Mouse (Mus musculus): ENCODE data around the gene Ssr1. TPM values are rescaled to one million over a fixed set of nuclear protein-coding genes. Genes with fewer than 3 reads are reported as not detected.

Gene Ssr1
- polyA plus RNA-seq, 1 experiment from 2014 or later = 158 TPM

DNA sequence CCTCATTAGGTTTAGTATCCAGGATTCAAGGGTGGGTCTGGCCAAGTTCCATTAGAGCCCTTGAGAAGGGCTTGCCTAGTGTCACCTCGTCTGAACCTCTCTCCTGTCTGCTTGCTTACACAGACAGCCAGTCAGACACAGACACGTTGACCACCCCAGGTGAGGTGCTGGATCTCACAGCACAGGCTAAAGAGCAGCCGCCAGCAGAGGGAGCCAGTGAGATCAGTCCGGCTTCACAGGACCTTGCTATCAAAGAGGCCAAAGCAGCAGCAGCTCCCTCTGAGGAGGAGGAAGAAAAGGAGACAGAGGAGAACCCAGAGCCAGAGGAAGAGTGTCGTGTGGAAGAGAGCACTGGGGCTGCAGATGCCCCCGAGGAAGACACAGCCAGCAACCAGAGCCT is 47.3 kb downstream of the Ssr1 start:
- H3K4me2 ChIP-seq = no peak overlapping the region
- H3K27me3 ChIP-seq (ENCODE audit: insufficient read depth, low read length) = no peaks in the 10 kb centered on the region
- DNase-seq (peak; percentile 89), ATAC-seq (ENCODE audit: insufficient read depth) (peak; percentile 56; the same call in 1 of the 2 replicates)
- H3K4me1 ChIP-seq (ENCODE audit: insufficient read depth) = peaks cover 4% of the 10 kb centered on the region; the same call in 1 of the 2 replicates
- H3K4me3 ChIP-seq (ENCODE audit: low read depth, low read length) = no peak overlapping the region
- H3K9ac ChIP-seq = no peak overlapping the region
- peaks cover 52% of the 10 kb centered on the region for H3K36me3 ChIP-seq (ENCODE audit: insufficient read depth)
- peak; percentile 86 for TF ChIP-seq CTCF (IDR thresholded peaks at IDR 0.05; ENCODE audit: low read depth)
- H3K9me3 ChIP-seq (ENCODE audit: low read depth, low read length) = no peaks in the 10 kb centered on the region
- no peak overlapping the region for H3K27ac ChIP-seq (ENCODE audit: low read depth)
- 21% methylated on average over 6 of the region's 6 CpGs for WGBS

DNA sequence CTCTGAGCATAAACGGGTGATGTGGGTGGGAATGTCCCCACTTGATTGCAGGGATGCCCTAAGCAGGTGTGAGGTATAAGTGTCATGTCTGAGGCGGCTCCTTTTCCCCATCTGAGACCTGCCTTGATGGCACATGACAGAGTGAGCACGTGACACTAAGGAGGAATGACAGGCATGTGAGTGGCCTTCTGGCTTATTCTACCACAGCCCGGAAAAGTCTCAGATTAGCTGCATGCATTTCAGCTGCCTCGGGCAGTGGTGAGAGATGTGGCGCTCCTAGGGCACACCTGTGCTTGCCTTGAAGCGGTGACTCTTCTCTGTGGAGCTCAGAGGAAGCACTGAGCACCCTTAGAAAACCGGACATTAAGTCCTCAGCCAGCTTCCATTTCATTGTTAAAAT is 48.6 kb downstream of the Ssr1 start:
- Histone ChIP-seq H3K4me3 (ENCODE audit: low read depth, low read length) (no peak overlapping the region), H3K27me3 (ENCODE audit: insufficient read depth, low read length) (no peaks in the 10 kb centered on the region), H3K36me3 (ENCODE audit: insufficient read depth) (peaks cover 51% of the 10 kb centered on the region), H3K9me3 (ENCODE audit: low read depth, low read length) (no peaks in the 10 kb centered on the region), H3K4me1 (ENCODE audit: insufficient read depth) (peaks cover 5% of the 10 kb centered on the region; the same call in 1 of the 2 replicates), H3K4me2 (no peak overlapping the region), H3K27ac (ENCODE audit: low read depth) (no peak overlapping the region), H3K9ac (no peak overlapping the region)
- DNase-seq (no peak), ATAC-seq (ENCODE audit: insufficient read depth) (no peak)
- no peak for TF ChIP-seq CTCF (IDR thresholded peaks at IDR 0.05; ENCODE audit: low read depth)
- whole genome bisulfite sequencing = 60% methylated on average over 8 of the region's 8 CpGs

DNA sequence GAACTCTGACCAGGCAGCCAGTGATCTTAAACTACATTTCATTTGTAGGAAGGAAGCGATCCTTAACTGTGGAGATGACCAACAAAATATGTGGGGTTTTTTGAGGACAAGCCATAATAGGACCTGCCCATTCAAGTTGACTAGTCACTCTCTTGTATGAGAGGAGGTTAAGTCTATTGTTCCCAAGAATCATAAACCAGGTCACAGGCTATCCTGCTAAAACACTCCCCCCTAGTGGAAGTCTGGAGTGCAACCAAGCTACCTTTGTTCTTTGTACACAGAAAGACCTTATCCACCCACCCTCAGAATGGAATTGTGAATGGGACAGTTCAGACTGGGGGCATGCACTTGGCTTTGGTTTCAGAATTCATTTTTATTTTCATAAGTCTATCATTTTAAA is 49.7 kb downstream of the Ssr1 start:
- 74% methylated on average over 1 of the region's 1 CpGs for WGBS
- peak; percentile 75 for TF ChIP-seq CTCF (IDR thresholded peaks at IDR 0.05; ENCODE audit: low read depth)
- no peaks in the 10 kb centered on the region for H3K9me3 ChIP-seq (ENCODE audit: low read depth, low read length)
- H3K4me1 ChIP-seq (ENCODE audit: insufficient read depth) = peaks cover 5% of the 10 kb centered on the region; the same call in 1 of the 2 replicates
- peaks cover 40% of the 10 kb centered on the region for H3K36me3 ChIP-seq (ENCODE audit: insufficient read depth)
- H3K4me2 ChIP-seq = no peak overlapping the region
- H3K27ac ChIP-seq (ENCODE audit: low read depth) = no peak overlapping the region
- H3K9ac ChIP-seq = no peak overlapping the region
- no peak overlapping the region for H3K4me3 ChIP-seq (ENCODE audit: low read depth, low read length)
- H3K27me3 ChIP-seq (ENCODE audit: insufficient read depth, low read length) = no peaks in the 10 kb centered on the region
- ATAC-seq (ENCODE audit: insufficient read depth) (0 out of 2 replicates have a peak, but pooled peaks have one; percentile 42), DNase-seq (peak; percentile 75)

DNA sequence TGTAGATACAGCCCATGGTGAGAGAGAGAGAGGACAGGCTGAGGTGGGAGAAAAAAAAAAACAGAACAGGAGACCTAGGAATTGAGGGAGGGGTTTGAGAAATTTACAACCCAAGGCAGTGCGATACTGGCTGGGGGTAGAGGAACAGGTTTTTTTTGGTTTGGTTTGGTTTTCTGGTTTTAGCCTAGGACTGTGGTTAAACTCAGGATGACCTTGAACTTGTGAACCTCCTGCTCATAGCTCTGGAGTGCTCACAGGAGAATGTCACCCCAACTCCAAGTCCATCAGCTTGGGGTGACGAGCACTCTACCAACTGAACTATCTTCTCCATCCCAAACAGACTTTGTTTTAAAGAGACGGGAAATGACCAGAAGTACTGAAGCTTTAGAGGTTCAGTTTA is 50.6 kb downstream of the Ssr1 start:
- Histone ChIP-seq H3K4me3 (ENCODE audit: low read depth, low read length) (no peak overlapping the region), H3K36me3 (ENCODE audit: insufficient read depth) (peaks cover 32% of the 10 kb centered on the region), H3K4me1 (ENCODE audit: insufficient read depth) (peaks cover 5% of the 10 kb centered on the region; the same call in 1 of the 2 replicates), H3K27ac (ENCODE audit: low read depth) (no peak overlapping the region), H3K4me2 (no peak overlapping the region), H3K9me3 (ENCODE audit: low read depth, low read length) (no peaks in the 10 kb centered on the region), H3K27me3 (ENCODE audit: insufficient read depth, low read length) (no peaks in the 10 kb centered on the region), H3K9ac (no peak overlapping the region)
- DNase-seq = no peak
- no peak for TF ChIP-seq CTCF (IDR thresholded peaks at IDR 0.05; ENCODE audit: low read depth)
- 83% methylated on average over 3 of the region's 3 CpGs for WGBS
- ATAC-seq (ENCODE audit: insufficient read depth) = no peak

DNA sequence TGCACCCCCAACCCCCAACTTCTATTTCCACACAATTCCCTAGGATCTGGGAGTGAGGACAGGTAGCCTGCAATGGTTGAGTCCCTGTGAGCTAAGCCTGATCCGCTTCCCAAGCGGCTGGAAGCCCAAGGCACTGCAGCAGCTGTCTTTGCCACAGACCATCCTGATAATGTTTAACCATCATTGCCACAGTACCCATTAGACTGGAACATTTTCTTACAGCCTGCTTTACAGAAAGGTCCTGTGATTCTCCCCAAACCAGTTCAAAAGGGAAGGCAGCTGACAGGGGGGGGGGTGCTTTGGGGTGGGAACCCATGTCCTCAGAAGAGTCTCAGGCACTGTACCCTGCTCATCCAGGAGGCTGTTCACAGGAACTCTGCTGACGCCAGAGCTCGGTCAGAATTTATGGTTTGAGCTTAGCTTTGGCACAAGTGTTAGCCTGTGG is 51.1 kb downstream of the Ssr1 start:
- 56% methylated on average over 4 of the region's 4 CpGs for WGBS
- peaks cover 5% of the 10 kb centered on the region; the same call in 1 of the 2 replicates for H3K4me1 ChIP-seq (ENCODE audit: insufficient read depth)
- no peak overlapping the region for H3K4me3 ChIP-seq (ENCODE audit: low read depth, low read length)
- H3K36me3 ChIP-seq (ENCODE audit: insufficient read depth) = peaks cover 31% of the 10 kb centered on the region
- DNase-seq = no peak
- no peaks in the 10 kb centered on the region for H3K9me3 ChIP-seq (ENCODE audit: low read depth, low read length)
- TF ChIP-seq CTCF (IDR thresholded peaks at IDR 0.05; ENCODE audit: low read depth) = no peak
- no peak overlapping the region for H3K9ac ChIP-seq
- H3K4me2 ChIP-seq = no peak overlapping the region
- H3K27me3 ChIP-seq (ENCODE audit: insufficient read depth, low read length) = no peaks in the 10 kb centered on the region
- ATAC-seq (ENCODE audit: insufficient read depth) = no peak
- H3K27ac ChIP-seq (ENCODE audit: low read depth) = peak overlapping the region; percentile 0; the same call in 1 of the 2 replicates

DNA sequence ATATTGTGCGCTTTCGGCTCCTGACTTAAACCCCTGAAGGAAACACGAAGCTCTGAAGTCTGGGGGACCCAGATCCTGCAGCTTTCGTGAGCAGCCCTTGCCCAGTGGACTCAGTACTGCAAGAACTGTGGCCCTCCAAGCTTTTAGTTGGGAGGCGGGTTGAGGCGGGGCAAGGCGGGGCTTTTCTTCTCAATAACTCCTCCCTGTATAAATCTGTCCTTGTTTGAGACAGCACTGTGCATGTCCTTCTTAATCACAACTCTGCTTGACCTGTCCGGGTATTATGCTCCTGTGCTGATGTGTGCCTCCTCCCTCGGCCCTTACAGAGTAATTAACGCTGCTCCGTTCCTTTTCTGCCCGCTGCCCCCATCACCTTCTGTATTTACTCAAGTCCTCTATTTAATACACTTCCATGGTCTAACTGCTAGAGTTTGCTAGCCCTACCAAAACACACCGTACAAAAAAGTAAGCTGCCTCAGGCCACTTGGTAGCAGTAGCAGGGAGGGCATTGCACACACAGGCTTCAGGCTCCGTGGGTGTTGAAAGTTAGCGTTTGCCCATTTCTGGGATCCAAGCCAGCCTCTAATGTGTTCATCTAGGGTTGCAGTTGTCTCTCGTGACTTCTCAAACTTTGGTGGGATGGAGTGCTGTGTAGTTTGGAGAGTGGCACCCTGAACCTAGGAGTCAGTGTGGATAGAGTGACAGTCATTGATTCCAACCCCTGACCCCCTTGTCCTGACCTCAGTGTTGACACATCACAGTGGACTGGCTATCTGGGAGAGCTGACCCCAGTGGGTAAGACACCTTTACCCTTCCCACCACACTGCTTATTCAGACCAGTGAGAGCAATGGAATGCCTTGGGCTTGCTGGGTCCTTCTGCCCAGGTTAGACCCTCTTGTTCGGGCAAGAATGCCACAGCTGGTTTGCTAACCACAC is 51.8 kb downstream of the Ssr1 start:
- H3K4me1 ChIP-seq (ENCODE audit: insufficient read depth) = peaks cover 5% of the 10 kb centered on the region; the same call in 1 of the 2 replicates
- ATAC-seq (ENCODE audit: insufficient read depth) = no peak
- 60% methylated on average over 17 of the region's 17 CpGs for WGBS
- H3K27me3 ChIP-seq (ENCODE audit: insufficient read depth, low read length) = no peaks in the 10 kb centered on the region
- no peak overlapping the region for H3K4me2 ChIP-seq
- H3K36me3 ChIP-seq (ENCODE audit: insufficient read depth) = peaks cover 25% of the 10 kb centered on the region
- H3K9me3 ChIP-seq (ENCODE audit: low read depth, low read length) = no peaks in the 10 kb centered on the region
- no peak overlapping the region for H3K9ac ChIP-seq
- no peak for TF ChIP-seq CTCF (IDR thresholded peaks at IDR 0.05; ENCODE audit: low read depth)
- DNase-seq = no peak
- H3K27ac ChIP-seq (ENCODE audit: low read depth) = peak overlapping the region; percentile 15; the same call in 1 of the 2 replicates
- no peak overlapping the region for H3K4me3 ChIP-seq (ENCODE audit: low read depth, low read length)

DNA sequence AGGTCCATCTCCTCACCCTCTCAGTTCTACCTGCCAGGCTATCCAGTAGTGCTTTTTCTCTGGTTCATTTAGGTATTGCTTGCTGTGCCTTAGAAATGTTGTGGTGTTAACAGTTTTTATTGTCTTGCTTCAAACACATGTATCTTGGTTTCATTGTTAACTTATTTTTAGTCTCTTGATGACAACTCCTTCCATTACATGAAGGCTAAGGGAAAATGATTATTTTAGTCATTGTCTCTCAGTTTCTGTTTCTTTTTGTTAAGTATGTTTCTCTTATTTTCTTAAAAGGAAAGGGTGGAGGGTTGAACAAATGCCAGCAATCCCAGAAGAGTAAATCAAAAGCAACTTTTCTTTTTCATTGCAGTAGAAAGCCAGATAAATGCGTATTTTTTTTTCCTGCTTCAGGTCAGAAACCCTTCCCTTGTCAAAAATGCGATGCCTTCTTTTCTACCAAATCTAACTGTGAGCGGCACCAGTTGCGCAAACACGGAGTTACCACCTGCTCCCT is 52.8 kb downstream of the Ssr1 start:
- ATAC-seq (ENCODE audit: insufficient read depth) (no peak), DNase-seq (no peak)
- peaks cover 31% of the 10 kb centered on the region for H3K36me3 ChIP-seq (ENCODE audit: insufficient read depth)
- peaks cover 5% of the 10 kb centered on the region; the same call in 1 of the 2 replicates for H3K4me1 ChIP-seq (ENCODE audit: insufficient read depth)
- no peak overlapping the region for H3K4me3 ChIP-seq (ENCODE audit: low read depth, low read length)
- WGBS = 81% methylated on average over 5 of the region's 5 CpGs
- no peaks in the 10 kb centered on the region for H3K9me3 ChIP-seq (ENCODE audit: low read depth, low read length)
- no peak for TF ChIP-seq CTCF (IDR thresholded peaks at IDR 0.05; ENCODE audit: low read depth)
- H3K9ac ChIP-seq = no peak overlapping the region
- H3K27me3 ChIP-seq (ENCODE audit: insufficient read depth, low read length) = no peaks in the 10 kb centered on the region
- H3K27ac ChIP-seq (ENCODE audit: low read depth) = no peak overlapping the region
- H3K4me2 ChIP-seq = no peak overlapping the region

All from lung, embryonic 14.5 days (tissue).